Mouse (Mus musculus) heart, adult 2 months (tissue): ENCODE results near the gene Otud6a.

ENCODE experiments used
- CTCF ChIP-seq: fragments of 200-600 bp; IDR thresholded peaks from 2 replicates; pipeline ENCODE4 v1.8.1; 2022; ENCODE audit warnings: antibody characterized with exemption, mild to moderate bottlenecking, moderate library complexity
- POLR2A ChIP-seq: fragments of 200-500 bp; IDR thresholded peaks from 2 replicates; pipeline ENCODE4 v1.6.1; 2011; ENCODE audit warnings: mild to moderate bottlenecking, low read depth, low read length, control low read depth; ENCODE audit not compliant: insufficient read depth

GRCm38 (mm10) chrX:100470126-100470525 lies 41.3 kb downstream of the Otud6a start:
- TF ChIP-seq CTCF: no peak
- no peak for TF ChIP-seq POLR2A
